In the genomic region with DNA sequence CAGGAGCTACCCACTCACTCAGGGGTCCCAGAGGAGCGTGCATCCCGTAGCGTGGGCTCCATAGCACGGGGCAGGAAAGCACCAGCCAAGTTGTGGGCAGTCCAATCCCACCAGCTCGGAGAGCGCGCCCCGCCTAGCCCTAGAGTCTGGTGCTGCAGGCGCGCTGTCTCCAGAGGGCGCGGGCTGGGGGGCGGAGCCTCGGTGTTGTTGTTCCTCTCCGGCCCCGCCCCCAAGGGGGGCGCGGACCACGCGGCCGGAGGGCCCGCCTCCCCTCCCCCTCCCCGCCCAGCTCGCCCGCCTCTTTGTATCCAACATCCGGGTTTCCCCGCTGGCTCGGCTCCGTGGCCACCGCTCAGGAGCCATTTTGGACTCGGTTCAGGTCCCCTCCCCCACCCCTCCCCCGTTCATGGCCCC, we compare ENCODE assay signal across 8 mouse cellular contexts. TPM values are rescaled to one million over a fixed set of nuclear protein-coding genes. Genes with fewer than 3 reads are reported as not detected.
A peak's percentile ranks its signal among the peaks of the same experiment; 100 is the strongest.
DNase-seq lines count a peak whose midpoint lies in the region; ATAC-seq and TF ChIP-seq lines count a peak whose summit lies in the region.

A gene (plus strand): TSS at position 318 of the 414 bp plus-strand sequence.

- peaks cover 16% of the 10 kb centered on the region for H3K4me1 ChIP-seq in erythroblast, embryonic 14.5 days (ENCODE audit: control insufficient read depth)
- peaks cover 20% of the 10 kb centered on the region for H3K4me1 ChIP-seq in embryonic facial prominence, embryonic 12.5 days
- H3K4me1 ChIP-seq in kidney, embryonic 14.5 days (ENCODE audit: control insufficient read depth, insufficient read depth, low read length), result peaks cover 13% of the 10 kb centered on the region
- peaks cover 12% of the 10 kb centered on the region for H3K4me1 ChIP-seq in limb, embryonic 14.5 days (ENCODE audit: control insufficient read depth, insufficient read depth, low read length)
- H3K4me1 ChIP-seq in midbrain, embryonic 16.5 days (ENCODE audit: control insufficient read depth, insufficient read depth, low read length), result peaks cover 36% of the 10 kb centered on the region

- no peak for TF ChIP-seq POLR2A in limb, embryonic 14.5 days (IDR thresholded peaks at IDR 0.05; ENCODE audit: borderline replicate concordance, extremely low read depth, insufficient read depth, insufficient read length)

- peak; percentile 91 to 94 for DNase-seq in heart, adult 9 months (ENCODE audit: low spot score in 2 of 2)
- DNase-seq in limb, embryonic 14.5 days (ENCODE audit: low spot score), result peak; percentile 95
- peak; percentile 29 to 86 for DNase-seq in spleen, postnatal 10 days (ENCODE audit: low spot score in 2 of 2)

- H3K4me3 ChIP-seq in erythroblast, embryonic 14.5 days (replicated peaks), result peak within 1 kb of the TSS; percentile 60
- H3K4me3 ChIP-seq in embryonic facial prominence, embryonic 12.5 days, result peak within 1 kb of the TSS; percentile 89
- peak within 1 kb of the TSS; percentile 92 for H3K4me3 ChIP-seq in kidney, embryonic 14.5 days (ENCODE audit: low read length)
- peak within 1 kb of the TSS; percentile 84 for H3K4me3 ChIP-seq in limb, embryonic 14.5 days (replicated peaks; ENCODE audit: low read length)
- H3K4me3 ChIP-seq in midbrain, embryonic 16.5 days (ENCODE audit: low read depth, low read length), result peak within 1 kb of the TSS; percentile 91

- peaks cover 46% of the 10 kb centered on the region for H3K27me3 ChIP-seq in erythroblast, embryonic 14.5 days (ENCODE audit: control insufficient read depth)
- no peaks in the 10 kb centered on the region for H3K27me3 ChIP-seq in embryonic facial prominence, embryonic 12.5 days
- H3K27me3 ChIP-seq in kidney, embryonic 14.5 days (ENCODE audit: control insufficient read depth, insufficient read depth, low read length), result no peaks in the 10 kb centered on the region
- no peaks in the 10 kb centered on the region for H3K27me3 ChIP-seq in limb, embryonic 14.5 days (ENCODE audit: control insufficient read depth, insufficient read depth, low read length)
- H3K27me3 ChIP-seq in midbrain, embryonic 16.5 days (ENCODE audit: control insufficient read depth, insufficient read depth, low read depth, low read length), result no peaks in the 10 kb centered on the region

- peak within 1 kb of the TSS; percentile 85 for H3K4me2 ChIP-seq in embryonic facial prominence, embryonic 12.5 days (replicated peaks)
- peak within 1 kb of the TSS; percentile 94 for H3K4me2 ChIP-seq in kidney, embryonic 14.5 days (replicated peaks; ENCODE audit: low read depth, low read length)
- H3K4me2 ChIP-seq in limb, embryonic 14.5 days (replicated peaks; ENCODE audit: low read depth, low read length, severe bottlenecking), result peak within 1 kb of the TSS; percentile 97
- peak within 1 kb of the TSS; percentile 94 for H3K4me2 ChIP-seq in midbrain, embryonic 16.5 days (ENCODE audit: low read length)

- ATAC-seq in erythroblast, adult 5-6 weeks (replicated peaks; ENCODE audit: low FRiP score, poor library complexity, severe bottlenecking), result no peak
- peak; percentile 95 for ATAC-seq in embryonic facial prominence, embryonic 12.5 days (ENCODE audit: insufficient number of reproducible peaks, insufficient read depth, low FRiP score, low TSS enrichment)
- ATAC-seq in kidney, embryonic 14.5 days (ENCODE audit: low FRiP score, low TSS enrichment), result peak; percentile 95
- ATAC-seq in limb, embryonic 14.5 days (ENCODE audit: low FRiP score, low read depth), result peak; percentile 93
- ATAC-seq in midbrain, embryonic 16.5 days, result peak; percentile 94

- peak within 1 kb of the TSS; percentile 99 for H3K27ac ChIP-seq in embryonic facial prominence, embryonic 12.5 days
- H3K27ac ChIP-seq in kidney, embryonic 14.5 days (ENCODE audit: low read depth, low read length), result peak within 1 kb of the TSS; percentile 97
- H3K27ac ChIP-seq in limb, embryonic 14.5 days (replicated peaks; ENCODE audit: low read depth, low read length), result peak within 1 kb of the TSS; percentile 95
- peak within 1 kb of the TSS; percentile 96 for H3K27ac ChIP-seq in midbrain, embryonic 16.5 days (ENCODE audit: low read length)

- 1% methylated on average over 23 of the region's 32 CpGs for WGBS in embryonic facial prominence, embryonic 12.5 days
- 0% methylated on average over 11 of the region's 32 CpGs for WGBS in kidney, embryonic 14.5 days
- WGBS in limb, embryonic 14.5 days, result 1% methylated on average over 15 of the region's 32 CpGs
- WGBS in midbrain, embryonic 16.5 days, result 0% methylated on average over 20 of the region's 32 CpGs

- H3K36me3 ChIP-seq in erythroblast, embryonic 14.5 days (ENCODE audit: control insufficient read depth), result no peaks in the 10 kb centered on the region
- H3K36me3 ChIP-seq in embryonic facial prominence, embryonic 12.5 days, result no peaks in the 10 kb centered on the region
- H3K36me3 ChIP-seq in kidney, embryonic 14.5 days (ENCODE audit: control insufficient read depth, insufficient read depth, low read length), result no peaks in the 10 kb centered on the region
- H3K36me3 ChIP-seq in limb, embryonic 14.5 days (ENCODE audit: control insufficient read depth, insufficient read depth, low read length), result no peaks in the 10 kb centered on the region
- 0 out of 2 replicates have a peak, but pooled peaks cover 3% of the 10 kb centered on the region for H3K36me3 ChIP-seq in midbrain, embryonic 16.5 days (ENCODE audit: control insufficient read depth, insufficient read depth, low read length)

- peak within 1 kb of the TSS; percentile 98 for H3K9ac ChIP-seq in embryonic facial prominence, embryonic 12.5 days
- H3K9ac ChIP-seq in kidney, embryonic 14.5 days (ENCODE audit: low read depth, low read length), result peak within 1 kb of the TSS; percentile 99
- H3K9ac ChIP-seq in limb, embryonic 14.5 days (ENCODE audit: low read depth, low read length, severe bottlenecking), result peak within 1 kb of the TSS; percentile 98
- H3K9ac ChIP-seq in midbrain, embryonic 16.5 days (ENCODE audit: low read depth, low read length), result peak within 1 kb of the TSS; percentile 99

- no peaks in the 10 kb centered on the region for H3K9me3 ChIP-seq in erythroblast, embryonic 14.5 days (ENCODE audit: control insufficient read depth, low read length)
- no peaks in the 10 kb centered on the region for H3K9me3 ChIP-seq in embryonic facial prominence, embryonic 12.5 days
- H3K9me3 ChIP-seq in kidney, embryonic 14.5 days (ENCODE audit: control insufficient read depth, low read length), result no peaks in the 10 kb centered on the region
- H3K9me3 ChIP-seq in limb, embryonic 14.5 days (ENCODE audit: control insufficient read depth, low read length), result no peaks in the 10 kb centered on the region
- no peaks in the 10 kb centered on the region for H3K9me3 ChIP-seq in midbrain, embryonic 16.5 days (replicated peaks; ENCODE audit: control insufficient read depth, low read length, poor library complexity, severe bottlenecking)

RNA-seq across cellular contexts. Expression of the gene that starts here (rescaled TPM):
- polyA plus RNA-seq in erythroblast, embryonic 14.5 days (2012), result 0.02 TPM in 1 of 2 replicates, not detected in the other
- not detected in 2 replicates for total RNA-seq in erythroblast, adult 5-6 weeks (2015; ENCODE audit: low replicate concordance)
- 1.3 TPM in 1 of 2 replicates, not detected in the other for total RNA-seq in erythroblast, adult 5-6 weeks (2017; ENCODE audit: low replicate concordance)
- polyA plus RNA-seq in embryonic facial prominence, embryonic 12.5 days (2016; fragmentation: Nextera tagmentation; extraction: Ambion mirVana), result 44.5 and 52.2 TPM in 2 replicates
- 57.4 and 67.0 TPM in 2 replicates for polyA plus RNA-seq in kidney, embryonic 14.5 days (2014; fragmentation: Nextera tagmentation; extraction: Ambion mirVana)
- 7.9 and 8.9 TPM in 2 replicates for polyA plus RNA-seq in limb, embryonic 14.5 days (2012; rRNA removed)
- 18.9 and 23.8 TPM in 2 replicates for polyA plus RNA-seq in limb, embryonic 14.5 days (2014; fragmentation: Nextera tagmentation; extraction: Ambion mirVana)
- polyA plus RNA-seq in midbrain, embryonic 16.5 days (2015; fragmentation: Nextera tagmentation; extraction: Ambion mirVana), result 28.4 and 36.0 TPM in 2 replicates
